Mouse (Mus musculus) midbrain, embryonic 13.5 days (tissue): ENCODE data around the gene Cox7a2. TPM values are rescaled to one million over a fixed set of nuclear protein-coding genes. Genes with fewer than 3 reads are reported as not detected.

ENCODE experiments used
- ATAC-seq: fragments of 200-750 bp; cut with Nextera tagmentation; 2 replicates; pipeline ENCODE4 v1.8.0; 2017; ENCODE audit warnings: mild to moderate bottlenecking, moderate TSS enrichment, moderate library complexity
- H3K27ac ChIP-seq: fragments of 300-500 bp; sonication (generic); 2 replicates; pipeline ENCODE4 v1.5.1; 2015; ENCODE audit warnings: inconsistent platforms, mild to moderate bottlenecking, moderate library complexity
- H3K27me3 ChIP-seq: fragments of 300-500 bp; sonication (generic); 2 replicates; pipeline ENCODE4 v1.6.1; 2015; ENCODE audit warnings: mild to moderate bottlenecking, inconsistent platforms
- H3K36me3 ChIP-seq: fragments of 300-500 bp; sonication (generic); 2 replicates; pipeline ENCODE4 v1.6.1; 2015; ENCODE audit warnings: mild to moderate bottlenecking, inconsistent platforms
- H3K4me1 ChIP-seq: fragments of 300-500 bp; sonication (generic); replicated peaks from 2 replicates; pipeline ENCODE4 v1.6.1; 2015; ENCODE audit warnings: inconsistent platforms
- H3K4me2 ChIP-seq: fragments of 300-500 bp; sonication (generic); replicated peaks from 2 replicates; pipeline ENCODE4 v1.6.1; 2015; ENCODE audit warnings: moderate library complexity, mild to moderate bottlenecking, inconsistent platforms
- H3K4me3 ChIP-seq: fragments of 300-500 bp; sonication (generic); replicated peaks from 2 replicates; pipeline ENCODE4 v1.5.1; 2015; ENCODE audit warnings: mild to moderate bottlenecking, inconsistent platforms
- H3K9ac ChIP-seq: fragments of 300-500 bp; sonication (generic); replicated peaks from 2 replicates; pipeline ENCODE4 v1.6.1; 2015; ENCODE audit warnings: mild to moderate bottlenecking, inconsistent platforms
- H3K9me3 ChIP-seq: fragments of 300-500 bp; sonication (generic); 2 replicates; pipeline ENCODE4 v1.6.1; 2016; ENCODE audit warnings: mild to moderate bottlenecking, inconsistent platforms
- WGBS: fragments of 180-500 bp; shearing (Covaris S2); methylation state at CpG from one replicate; pipeline ENCODE4 v1.1.7; 2015; 5-methylcytosine and 5-hydroxymethylcytosine counted together
- polyA plus RNA-seq: library from polyadenylated mRNA; unstranded; fragments of >200 nt; fragmentation: Nextera tagmentation; extraction: Ambion mirVana; gene quantifications from 2 replicates; pipeline ENCODE4 v1.2.1, GENCODE M21; 2015

Cox7a2 gene
- 773 and 803 TPM in 2 replicates for polyA plus RNA-seq

DNA sequence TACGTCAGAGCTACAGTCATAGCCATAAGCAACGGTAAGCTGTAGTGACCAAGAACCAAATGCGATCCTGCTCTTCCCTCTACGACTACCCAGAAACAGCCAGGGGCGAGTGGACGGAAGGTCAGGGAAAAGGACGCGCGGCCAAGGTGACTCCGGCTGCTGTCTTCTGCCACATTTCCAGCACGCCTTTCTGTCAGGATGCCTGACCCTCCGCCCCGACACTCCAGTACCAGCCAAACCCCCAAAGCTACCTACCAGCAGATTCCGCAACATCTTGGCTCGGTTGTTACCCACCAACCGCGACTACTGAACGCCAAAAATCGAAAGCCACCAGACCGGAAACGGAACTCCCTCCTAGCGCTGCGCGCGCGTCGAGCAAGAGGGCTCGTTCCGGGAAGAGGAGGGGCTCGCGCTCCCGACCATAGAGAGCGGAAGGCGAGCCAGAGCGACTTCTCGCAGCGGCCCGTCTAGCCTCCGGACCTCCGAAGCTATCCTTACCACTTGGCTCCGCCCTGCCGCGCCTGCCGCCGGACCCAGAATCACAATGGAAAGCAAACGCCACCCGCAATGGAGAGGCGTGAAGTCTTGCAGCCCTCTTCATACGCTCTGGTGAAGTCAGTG lies at the start of gene Cox7a2:
TSS of gene Cox7a2 (minus strand) at position 494 of the 621 bp plus-strand sequence.
- Histone ChIP-seq H3K36me3 (peaks cover 20% of the 10 kb centered on the region), H3K9me3 (no peaks in the 10 kb centered on the region), H3K4me1 (peaks cover 19% of the 10 kb centered on the region), H3K27ac (peak within 1 kb of the TSS; percentile 86), H3K4me2 (peak within 1 kb of the TSS; percentile 71), H3K4me3 (peak within 1 kb of the TSS; percentile 68), H3K27me3 (no peaks in the 10 kb centered on the region), H3K9ac (peak within 1 kb of the TSS; percentile 78)
- WGBS: under 1% methylated on average over 49 of the region's 49 CpGs
- peak; percentile 100 for ATAC-seq

DNA sequence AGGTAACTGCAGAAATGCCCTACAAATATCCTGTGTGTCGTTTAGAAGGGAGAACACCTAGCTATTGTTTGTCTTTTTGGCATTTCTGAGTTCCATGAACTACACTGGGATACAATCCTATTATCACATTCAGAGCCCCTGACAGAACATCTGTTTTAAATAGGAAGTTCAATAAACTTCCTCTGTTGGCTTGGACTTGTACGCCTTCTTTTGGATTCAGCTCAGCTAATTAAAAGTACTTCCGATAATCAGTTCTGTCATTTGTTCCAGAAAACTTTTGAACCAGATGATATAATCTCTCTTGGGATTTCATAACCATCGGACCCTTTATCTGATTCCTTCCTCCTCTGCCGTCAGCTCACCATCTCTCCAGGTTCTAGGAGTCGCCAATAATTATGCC lies 49.7 kb upstream of the Cox7a2 start:
- Histone ChIP-seq H3K9me3 (no peaks in the 10 kb centered on the region), H3K4me1 (no peaks in the 10 kb centered on the region), H3K4me3 (no peak overlapping the region), H3K9ac (no peak overlapping the region), H3K4me2 (no peak overlapping the region), H3K27ac (no peak overlapping the region), H3K27me3 (no peaks in the 10 kb centered on the region), H3K36me3 (no peaks in the 10 kb centered on the region)
- ATAC-seq: no peak
- 79% methylated on average over 6 of the region's 6 CpGs for WGBS

- Histone ChIP-seq H3K9me3 (no peaks in the 10 kb centered on the region), H3K4me3 (no peak overlapping the region), H3K36me3 (no peaks in the 10 kb centered on the region), H3K27me3 (no peaks in the 10 kb centered on the region), H3K9ac (no peak overlapping the region), H3K27ac (no peak overlapping the region), H3K4me1 (no peaks in the 10 kb centered on the region), H3K4me2 (no peak overlapping the region)
- no peak for ATAC-seq
- 65% methylated on average over 4 of the region's 4 CpGs for WGBS
Observed at GRCm38 (mm10) chr9:79807178-79807577, 47.5 kb upstream of the Cox7a2 start.

DNA sequence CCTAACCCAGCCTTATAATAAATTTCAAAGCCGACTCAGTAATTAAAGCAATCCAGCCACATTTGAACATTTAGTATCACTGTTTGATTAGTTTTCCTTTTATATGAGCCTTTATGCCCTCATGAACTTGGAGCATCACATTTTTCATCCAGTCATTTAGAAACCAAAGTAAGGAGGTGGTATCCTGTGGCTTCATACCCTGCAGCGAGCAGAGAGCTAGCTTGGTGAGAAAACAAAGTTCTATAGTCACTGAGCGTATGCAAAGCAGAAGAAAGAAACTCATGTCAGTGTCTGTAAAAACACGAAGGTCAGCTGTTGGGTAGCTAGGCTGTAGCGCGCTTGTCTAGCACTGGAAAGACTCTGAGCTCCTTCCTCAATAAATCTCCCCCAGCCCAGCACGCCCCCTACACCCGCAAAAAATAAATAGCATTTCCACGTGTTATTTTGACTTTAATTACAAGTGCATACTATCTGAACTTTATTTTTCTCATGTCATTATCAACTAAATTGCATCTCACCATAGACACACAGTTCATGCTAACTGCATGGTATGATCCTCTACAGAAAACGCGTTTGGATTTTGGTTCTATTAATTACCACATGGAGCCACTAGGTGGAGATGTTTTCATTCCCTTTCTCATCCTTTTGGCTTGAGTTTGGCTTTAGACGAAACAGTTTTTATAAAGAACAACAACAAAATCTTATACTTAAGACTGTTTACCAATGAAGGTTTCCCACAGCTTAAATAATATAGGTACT lies 46.8 kb upstream of the Cox7a2 start:
- WGBS: 48% methylated on average over 12 of the region's 12 CpGs
- no peak overlapping the region for H3K9ac ChIP-seq
- no peak overlapping the region for H3K27ac ChIP-seq
- H3K27me3 ChIP-seq: no peaks in the 10 kb centered on the region
- no peaks in the 10 kb centered on the region for H3K36me3 ChIP-seq
- no peaks in the 10 kb centered on the region for H3K9me3 ChIP-seq
- no peak overlapping the region for H3K4me3 ChIP-seq
- no peaks in the 10 kb centered on the region for H3K4me1 ChIP-seq
- ATAC-seq: peak; percentile 72; the same call in 1 of the 2 replicates
- H3K4me2 ChIP-seq: no peak overlapping the region

DNA sequence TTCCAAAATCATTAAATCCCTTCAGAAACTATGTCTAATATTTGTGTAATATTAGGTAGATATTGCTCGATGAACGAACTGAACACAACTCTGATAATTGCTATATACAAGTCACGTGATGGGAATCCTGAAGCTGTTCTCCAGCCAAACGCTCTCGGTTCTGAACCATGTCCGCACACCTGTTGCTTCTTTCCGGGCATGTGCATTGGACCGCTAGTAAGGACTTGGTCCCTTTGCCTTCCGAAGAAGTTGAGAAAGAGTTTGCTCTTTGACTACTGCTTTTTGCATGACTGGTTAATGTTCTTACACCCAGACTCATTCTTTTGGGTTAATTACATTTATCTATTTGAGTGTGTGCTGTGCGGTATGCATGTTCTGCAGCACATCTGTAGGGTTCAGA lies 45.7 kb upstream of the Cox7a2 start:
- Histone ChIP-seq H3K36me3 (no peaks in the 10 kb centered on the region), H3K4me3 (no peak overlapping the region), H3K9me3 (no peaks in the 10 kb centered on the region), H3K4me1 (no peaks in the 10 kb centered on the region), H3K27me3 (no peaks in the 10 kb centered on the region), H3K4me2 (no peak overlapping the region), H3K9ac (no peak overlapping the region), H3K27ac (no peak overlapping the region)
- 88% methylated on average over 10 of the region's 10 CpGs for WGBS
- no peak for ATAC-seq

DNA sequence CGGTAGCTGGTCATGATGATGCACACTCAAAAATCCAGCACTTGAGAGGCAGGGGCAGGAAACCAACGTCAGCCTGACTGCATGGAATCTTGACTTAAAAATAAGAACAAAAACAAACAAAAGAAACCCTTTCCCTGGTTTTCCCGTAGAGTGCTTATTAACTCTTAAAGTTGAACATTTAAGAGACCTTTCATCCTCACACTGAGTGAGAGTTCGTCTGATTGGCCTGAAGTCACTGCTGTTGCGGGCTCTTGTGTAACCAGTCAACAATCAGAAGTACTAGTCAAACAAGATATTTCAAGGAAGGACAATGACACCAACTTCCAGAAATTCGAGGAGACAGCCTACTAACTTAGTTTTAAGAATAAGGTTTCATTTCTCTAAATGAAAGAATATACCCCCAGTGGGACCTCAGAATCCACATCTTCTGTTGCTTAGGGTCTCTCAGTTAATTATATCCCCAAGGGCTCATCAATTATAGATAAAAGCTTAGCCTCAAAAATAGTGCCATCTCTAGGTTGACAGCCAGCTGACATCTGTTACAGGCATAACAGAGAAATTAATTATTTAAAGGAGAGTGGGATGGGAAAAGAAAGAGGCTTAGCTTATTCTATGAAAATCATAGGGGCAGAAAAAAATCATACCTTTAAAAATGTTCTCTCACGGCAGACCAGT lies 36.9 kb upstream of the Cox7a2 start:
- no peak overlapping the region for H3K4me3 ChIP-seq
- no peaks in the 10 kb centered on the region for H3K36me3 ChIP-seq
- no peaks in the 10 kb centered on the region for H3K9me3 ChIP-seq
- 68% methylated on average over 7 of the region's 7 CpGs for WGBS
- no peak overlapping the region for H3K27ac ChIP-seq
- no peaks in the 10 kb centered on the region for H3K27me3 ChIP-seq
- ATAC-seq: no peak
- peaks cover 8% of the 10 kb centered on the region for H3K4me1 ChIP-seq
- no peak overlapping the region for H3K4me2 ChIP-seq
- no peak overlapping the region for H3K9ac ChIP-seq

- no peaks in the 10 kb centered on the region for H3K9me3 ChIP-seq
- no peaks in the 10 kb centered on the region for H3K36me3 ChIP-seq
- H3K4me1 ChIP-seq: peaks cover 18% of the 10 kb centered on the region
- H3K4me3 ChIP-seq: no peak overlapping the region
- 85% methylated on average over 1 of the region's 1 CpGs for WGBS
- H3K27ac ChIP-seq: no peak overlapping the region
- no peak overlapping the region for H3K4me2 ChIP-seq
- H3K27me3 ChIP-seq: no peaks in the 10 kb centered on the region
- no peak for ATAC-seq
- no peak overlapping the region for H3K9ac ChIP-seq
Observed at GRCm38 (mm10) chr9:79795076-79795475, 35.4 kb upstream of the Cox7a2 start.

DNA sequence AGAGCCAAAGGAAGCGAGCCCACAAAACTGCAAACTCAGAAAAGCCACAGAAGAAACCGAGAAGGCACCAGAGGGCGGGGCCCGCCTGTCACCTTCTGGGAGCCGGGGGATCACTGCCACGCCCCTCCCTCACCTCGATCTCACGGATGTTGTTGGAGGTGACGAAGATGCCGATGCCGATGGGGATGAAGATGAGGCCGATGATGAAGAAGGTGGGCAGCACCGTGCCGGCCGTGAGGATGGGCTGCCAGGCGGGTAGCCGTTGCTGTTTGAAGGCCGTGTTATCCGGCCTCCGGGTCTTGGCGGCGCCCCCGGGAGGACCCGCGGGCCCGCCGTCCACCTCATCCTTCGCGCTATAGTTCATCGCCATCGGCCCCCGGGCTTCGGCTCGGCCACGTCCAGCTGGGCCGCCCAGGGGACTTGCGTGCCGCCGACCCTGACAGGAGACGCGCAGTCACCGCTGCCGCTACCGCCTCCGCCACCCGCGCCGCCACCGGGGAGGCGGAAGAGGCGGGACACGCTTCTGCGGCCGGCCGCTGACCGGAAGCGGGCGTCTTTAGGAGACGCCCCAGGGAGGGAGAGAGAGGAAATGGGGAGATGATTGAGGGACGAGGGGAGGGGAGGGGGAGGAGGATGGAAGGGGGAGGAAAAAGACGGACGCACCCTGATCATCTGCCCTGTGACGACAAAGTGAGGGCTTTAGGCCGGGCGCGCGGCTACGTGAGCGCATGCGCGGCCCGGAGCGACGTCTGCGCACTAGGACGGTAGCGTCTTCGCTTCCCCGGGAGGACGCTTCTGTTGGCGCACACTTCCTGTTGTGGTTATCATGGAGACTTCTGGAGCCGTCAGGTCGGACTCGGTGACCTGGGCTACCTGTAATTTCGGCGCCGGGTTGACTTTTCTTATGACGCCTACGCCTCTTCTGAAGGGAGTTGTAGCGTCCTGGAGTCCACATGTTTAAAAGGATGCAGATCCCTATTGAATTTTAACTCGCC lies 33.5 kb upstream of the Cox7a2 start, which contains the start of gene Tmem30a:
TSS of gene Tmem30a (minus strand) at position 667 of the 995 bp plus-strand sequence.
- H3K9me3 ChIP-seq: no peaks in the 10 kb centered on the region
- peak within 1 kb of the TSS; percentile 84 for H3K4me3 ChIP-seq
- H3K27ac ChIP-seq: peak within 1 kb of the TSS; percentile 86
- peaks cover 26% of the 10 kb centered on the region for H3K4me1 ChIP-seq
- no peaks in the 10 kb centered on the region for H3K27me3 ChIP-seq
- peak within 1 kb of the TSS; percentile 85 for H3K9ac ChIP-seq
- peak within 1 kb of the TSS; percentile 82 for H3K4me2 ChIP-seq
- no peaks in the 10 kb centered on the region for H3K36me3 ChIP-seq
- peak; percentile 99 for ATAC-seq
- WGBS: under 1% methylated on average over 89 of the region's 91 CpGs

GRCm38 (mm10) chr9:79785794-79786085 lies 26.1 kb upstream of the Cox7a2 start:
- WGBS: 80% methylated on average over 2 of the region's 2 CpGs
- Histone ChIP-seq H3K4me1 (peaks cover 33% of the 10 kb centered on the region), H3K27me3 (no peaks in the 10 kb centered on the region), H3K9ac (no peak overlapping the region), H3K4me2 (no peak overlapping the region), H3K36me3 (no peaks in the 10 kb centered on the region), H3K4me3 (no peak overlapping the region), H3K9me3 (no peaks in the 10 kb centered on the region), H3K27ac (no peak overlapping the region)
- ATAC-seq: no peak

DNA sequence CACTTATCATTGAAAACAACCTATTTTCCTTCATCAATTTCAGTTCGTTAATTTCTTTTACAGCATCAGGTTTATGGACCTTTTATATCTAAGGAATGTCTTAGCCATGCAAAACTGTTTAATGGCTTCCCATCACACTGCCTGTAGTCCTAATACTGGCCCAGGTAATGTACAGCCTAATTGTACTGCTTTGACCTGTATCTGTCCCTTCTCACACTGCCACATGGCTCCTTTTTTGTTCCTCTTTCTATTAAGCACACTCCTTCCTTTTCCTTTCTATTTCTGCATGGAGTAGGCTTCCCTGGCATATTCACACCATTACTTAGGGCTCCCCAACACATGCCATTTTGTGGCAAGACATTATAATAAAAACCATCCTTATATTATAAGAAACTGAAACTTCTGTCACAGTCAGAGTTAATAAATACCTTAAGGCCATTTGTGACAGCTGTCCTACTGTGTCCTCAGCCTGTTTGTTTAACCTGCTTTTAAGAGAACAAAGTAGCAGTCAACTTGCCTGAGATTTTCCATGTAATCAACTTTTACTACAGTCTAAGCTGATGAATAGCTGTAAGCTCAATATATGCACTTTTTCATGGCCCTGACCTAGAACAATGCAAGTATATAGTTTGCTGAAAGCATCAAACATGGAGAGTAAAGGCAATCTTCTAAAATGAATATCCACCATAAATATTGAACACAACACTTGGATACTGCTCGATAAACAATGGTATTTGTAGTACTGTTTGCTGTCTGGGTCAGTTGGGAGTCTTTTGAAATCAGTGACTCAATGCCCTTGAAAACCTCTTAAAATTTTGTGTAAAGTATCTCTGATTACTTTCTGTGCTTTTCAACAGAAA lies 25.5 kb upstream of the Cox7a2 start:
- H3K27me3 ChIP-seq: no peaks in the 10 kb centered on the region
- WGBS: 94% methylated on average over 2 of the region's 2 CpGs
- no peaks in the 10 kb centered on the region for H3K9me3 ChIP-seq
- ATAC-seq: no peak
- no peak overlapping the region for H3K9ac ChIP-seq
- peaks cover 30% of the 10 kb centered on the region for H3K4me1 ChIP-seq
- no peaks in the 10 kb centered on the region for H3K36me3 ChIP-seq
- H3K27ac ChIP-seq: no peak overlapping the region
- H3K4me2 ChIP-seq: no peak overlapping the region
- no peak overlapping the region for H3K4me3 ChIP-seq

- no peak overlapping the region for H3K4me3 ChIP-seq
- ATAC-seq: no peak
- H3K36me3 ChIP-seq: no peaks in the 10 kb centered on the region
- WGBS: 58% methylated on average over 3 of the region's 3 CpGs
- H3K27me3 ChIP-seq: no peaks in the 10 kb centered on the region
- H3K4me1 ChIP-seq: peaks cover 26% of the 10 kb centered on the region
- no peak overlapping the region for H3K27ac ChIP-seq
- H3K4me2 ChIP-seq: no peak overlapping the region
- H3K9me3 ChIP-seq: no peaks in the 10 kb centered on the region
- no peak overlapping the region for H3K9ac ChIP-seq
Observed at GRCm38 (mm10) chr9:79784439-79784838, 24.8 kb upstream of the Cox7a2 start.
